Mouse (Mus musculus): ENCODE measurements around the gene Urah.

Gene Urah

DNA sequence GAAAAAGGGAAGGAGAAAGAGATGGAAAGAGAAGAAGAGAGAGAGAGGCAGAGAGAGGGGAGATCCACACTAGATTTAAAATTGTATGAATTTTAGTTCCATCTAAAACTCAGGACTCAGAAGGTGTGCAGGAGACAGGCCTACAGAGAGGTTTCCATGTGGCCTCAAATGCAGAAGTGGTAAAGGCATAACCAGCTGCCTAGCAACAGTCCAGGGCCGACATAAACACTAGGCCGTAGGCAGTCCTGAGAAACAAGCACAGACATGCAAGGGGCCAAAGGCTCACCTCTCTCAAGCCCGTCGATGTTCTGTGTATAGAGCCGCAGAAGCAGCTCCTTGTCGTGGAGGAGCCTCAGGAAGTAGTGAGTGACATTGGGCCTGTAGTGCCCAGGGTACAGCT lies 42.5 kb downstream of the Urah start:
- no peak for DNase-seq

DNA sequence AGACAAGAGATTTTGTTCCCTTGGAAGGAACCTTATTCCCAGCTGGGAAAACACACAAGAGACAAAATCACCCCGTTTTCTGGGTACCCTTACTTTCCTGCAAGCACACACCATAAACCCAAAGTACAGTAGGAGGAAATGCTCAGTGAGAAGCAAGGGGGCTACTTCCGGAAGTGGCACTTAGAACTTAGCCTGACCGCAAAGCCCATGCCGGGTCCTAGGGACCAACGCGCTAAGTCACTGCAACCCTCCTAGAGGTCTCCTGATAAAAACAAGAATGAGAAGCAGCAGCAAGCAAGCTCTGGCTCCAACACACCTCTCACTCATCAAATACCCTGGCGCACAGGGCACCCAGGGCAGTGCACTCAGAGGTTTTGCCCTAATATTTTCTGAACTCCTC lies 44.5 kb downstream of the Urah start:
- DNase-seq: no peak

DNA sequence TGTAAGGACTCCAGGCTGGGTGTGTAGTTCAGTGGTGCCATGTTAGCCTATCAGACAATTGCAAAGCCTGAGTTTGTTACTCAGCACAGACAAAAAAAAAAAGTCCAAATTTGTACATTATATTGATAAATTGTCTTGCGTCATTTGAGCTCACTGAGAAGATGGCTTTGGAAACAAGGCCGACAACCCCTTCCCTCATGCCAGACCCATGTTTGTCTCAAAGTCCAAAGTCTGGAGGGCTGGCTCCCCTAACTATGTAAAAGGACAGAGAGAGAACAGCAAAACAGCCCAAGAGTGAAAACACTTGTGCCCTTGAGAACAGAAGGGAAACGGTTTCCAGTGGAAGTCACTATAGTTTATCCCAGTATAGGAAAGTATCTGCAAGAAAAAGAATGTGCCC lies 45.6 kb downstream of the Urah start:
- no peak for DNase-seq

DNA sequence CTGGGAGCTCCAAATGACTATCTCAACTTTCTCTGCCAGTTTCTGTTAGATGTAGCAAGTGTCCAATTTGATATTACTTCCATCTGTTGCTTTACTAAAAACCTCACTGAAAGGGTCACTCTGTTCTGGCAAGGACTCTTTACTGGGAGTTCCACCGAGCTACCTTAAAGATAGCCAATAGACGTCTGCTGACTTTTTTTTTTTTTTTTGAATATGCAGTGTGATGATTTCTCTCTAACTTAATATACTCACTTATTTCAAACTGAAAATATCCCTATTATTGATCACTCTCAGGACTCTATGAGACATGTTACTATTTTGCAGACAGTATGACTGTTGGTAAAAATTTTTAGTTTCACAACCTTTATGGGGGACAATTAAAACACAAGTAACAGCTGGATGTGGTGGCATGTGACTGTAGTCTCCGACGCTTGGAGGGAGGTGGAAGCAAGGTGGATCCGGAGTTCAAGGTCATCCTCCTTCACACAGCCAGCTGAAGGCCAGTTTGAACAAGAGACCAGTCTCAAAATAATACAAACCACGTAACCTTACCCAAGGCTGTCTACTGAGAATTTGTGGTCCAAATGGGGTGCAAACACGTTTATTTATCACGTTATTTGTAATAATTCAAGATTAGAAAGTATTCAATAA lies 46.2 kb downstream of the Urah start:
- no peak for DNase-seq

DNA sequence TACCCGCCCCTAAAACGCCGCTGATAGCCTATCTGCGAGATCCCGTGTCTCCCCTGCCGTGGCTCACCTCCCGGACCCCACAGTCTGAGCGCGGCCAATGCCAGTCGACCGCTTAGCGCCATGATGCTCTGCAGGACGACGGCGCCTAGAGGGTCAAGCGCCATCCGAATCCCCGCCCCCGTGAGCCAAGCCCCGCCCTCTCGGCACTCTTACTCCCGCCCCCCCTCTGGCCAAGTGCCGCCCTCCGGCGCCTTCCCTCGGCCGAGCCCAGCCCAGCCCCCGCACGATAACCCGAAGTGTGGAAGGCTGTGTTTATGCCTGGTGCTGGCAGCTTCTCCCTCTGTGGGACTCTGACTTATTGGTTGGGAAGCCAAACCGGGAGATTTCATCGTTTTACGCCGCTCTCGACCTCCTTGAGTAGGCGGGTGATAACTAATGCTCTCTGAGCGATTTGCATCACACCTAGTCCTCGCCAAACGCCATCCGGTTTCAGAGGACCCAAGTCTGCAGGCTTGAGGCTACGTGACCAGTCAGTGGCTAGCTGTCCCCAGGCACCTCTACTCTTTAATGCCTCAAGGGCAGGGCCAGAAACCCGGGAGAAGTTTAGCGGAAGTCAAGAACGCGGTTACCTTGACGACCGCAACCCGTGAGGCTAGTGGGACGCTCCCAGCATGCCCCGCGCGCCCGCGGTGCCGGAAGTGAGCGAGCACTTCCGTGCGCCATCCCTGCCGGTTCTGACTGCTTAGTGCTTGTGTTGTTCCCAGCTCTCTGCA lies 47.1 kb downstream of the Urah start, which contains the start of the genes Psmd13 and Sirt3:
TSS of gene Psmd13 (plus strand) at position 273 of the 773 bp plus-strand sequence.
TSS of gene Sirt3 (minus strand) at position 614 of the 773 bp plus-strand sequence.
- DNase-seq: peak; percentile 95

DNA sequence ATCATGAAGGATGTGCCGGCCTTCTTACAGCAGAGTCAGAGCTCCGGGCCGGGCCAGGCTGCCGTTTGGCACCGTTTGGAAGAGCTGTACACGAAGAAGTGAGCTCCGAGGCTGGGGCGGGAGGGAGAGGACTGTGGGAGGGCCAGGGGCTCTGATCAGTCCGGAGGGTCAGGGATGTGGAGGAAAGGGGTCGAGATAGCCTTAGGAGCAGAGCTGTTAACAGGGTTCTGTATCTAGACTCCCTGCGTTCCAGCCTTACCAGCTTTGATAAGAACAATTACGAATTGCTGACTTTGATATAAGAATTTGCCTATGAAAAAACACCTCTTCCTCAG lies 47.6 kb downstream of the Urah start:
- no peak for DNase-seq
